Mouse (Mus musculus) left cerebral cortex, postnatal 36 days (tissue): ENCODE data around the gene Apol9b. TPM values are rescaled to one million over a fixed set of nuclear protein-coding genes. Genes with fewer than 3 reads are reported as not detected.
"Not testable (repeated sequence)": the region's sequence is repeated elsewhere in the genome, so short reads cannot be mapped to it uniquely, and the experiment has no call there.

Source experiments
- DNase-seq, 2 experiments: peaks; one replicate each; pipeline ENCODE4 v3.0.0; 2021 to 2022; ENCODE audit warnings: low spot score in 2 of 2, mixed read lengths in 1 of 2
- intact Hi-C: fragments of 180-260 bp; cut with DNase I; formaldehyde crosslinking; loops from one replicate; pipeline ENCODE4 v1.15.1; 2025
- total RNA-seq, 2 experiments: library from RNA; stranded (reverse); gene quantifications; 2 replicates each; pipeline ENCODE4 v1.2.3; 2021

The Apol9b gene
- total RNA-seq: under 1 TPM in 1 of 2 experiments, not detected in 1; 0.27 TPM

DNA sequence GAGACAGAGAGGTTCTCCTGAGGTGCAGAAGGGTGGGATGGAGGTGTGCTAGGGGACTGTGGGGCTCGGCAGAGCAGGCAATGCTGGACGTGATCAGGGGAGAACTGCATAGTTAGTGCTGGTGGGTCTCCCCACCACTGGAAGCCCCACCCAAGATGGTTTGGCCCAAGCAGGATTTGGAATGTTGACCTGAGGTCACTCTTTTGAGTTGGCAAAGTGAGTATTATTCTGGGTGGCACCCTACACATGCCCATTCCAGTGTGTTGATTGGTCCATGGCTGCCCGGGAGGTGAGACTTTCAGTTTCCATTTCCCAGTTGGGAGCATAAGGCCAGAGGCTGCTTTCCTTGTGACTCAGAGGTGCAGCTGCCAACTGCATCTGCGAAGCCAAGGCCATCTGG, at the start of gene Apol9b:
Apol9b (plus strand) TSS at position 301 of the 400 bp plus-strand sequence.
- DNase-seq, intact Hi-C loops: not testable (repeated sequence)

DNA sequence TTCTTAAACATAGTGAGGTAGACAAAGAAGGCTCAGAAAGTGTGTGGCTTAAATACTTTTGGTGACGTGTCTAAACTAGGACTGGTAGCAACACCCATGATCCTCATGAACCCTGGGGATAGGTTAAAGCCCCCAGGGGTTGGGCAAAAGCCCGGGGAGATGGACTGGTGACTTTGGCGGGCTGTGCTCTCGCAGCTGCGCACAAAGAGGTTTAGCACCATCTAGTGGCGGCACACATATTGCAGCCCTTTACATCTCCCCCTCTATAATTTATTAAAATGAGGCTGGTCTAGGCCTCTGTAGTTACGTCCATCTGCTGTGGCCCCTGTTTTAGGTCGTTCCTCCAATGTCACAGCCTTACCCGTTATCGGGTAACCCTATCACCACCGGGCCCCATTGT, 44.9 kb upstream of the Apol9b start:
- intact Hi-C loops: not testable (repeated sequence)
- peak in 1 of 2 experiments; percentile 14 for DNase-seq

DNA sequence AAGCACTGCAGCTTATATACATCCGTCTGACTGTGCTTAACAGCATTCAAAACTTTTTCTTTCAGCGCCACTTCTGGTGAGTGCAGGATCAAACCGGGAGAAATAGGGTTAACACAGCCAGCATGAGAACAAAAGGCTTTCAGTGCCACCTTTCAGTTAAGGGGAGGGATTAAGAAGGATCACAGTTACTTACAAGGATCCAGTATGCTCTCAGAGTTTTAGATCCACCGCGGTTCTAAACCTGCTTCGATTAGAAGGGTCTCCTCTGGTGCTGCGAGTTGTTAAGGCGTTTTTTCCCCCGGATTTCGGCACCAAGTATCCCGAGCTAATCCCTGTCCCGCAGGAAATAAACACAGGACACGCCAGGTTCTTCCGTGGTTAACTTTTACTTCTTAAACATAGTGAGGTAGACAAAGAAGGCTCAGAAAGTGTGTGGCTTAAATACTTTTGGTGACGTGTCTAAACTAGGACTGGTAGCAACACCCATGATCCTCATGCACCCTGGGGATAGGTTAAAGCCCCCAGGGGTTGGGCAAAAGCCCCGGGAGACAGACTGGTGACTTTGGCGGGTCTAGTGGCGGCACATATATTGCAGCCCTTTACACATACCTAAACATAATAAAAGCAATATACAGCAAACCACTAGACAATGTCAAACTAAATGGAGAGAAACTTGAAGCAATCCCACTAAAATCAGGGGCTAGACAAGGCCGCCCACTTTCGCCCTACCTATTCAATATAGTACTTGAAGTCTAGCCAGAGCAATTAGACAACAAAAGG, 37.1 kb upstream of the Apol9b start:
- intact Hi-C loops, DNase-seq: not testable (repeated sequence)

DNA sequence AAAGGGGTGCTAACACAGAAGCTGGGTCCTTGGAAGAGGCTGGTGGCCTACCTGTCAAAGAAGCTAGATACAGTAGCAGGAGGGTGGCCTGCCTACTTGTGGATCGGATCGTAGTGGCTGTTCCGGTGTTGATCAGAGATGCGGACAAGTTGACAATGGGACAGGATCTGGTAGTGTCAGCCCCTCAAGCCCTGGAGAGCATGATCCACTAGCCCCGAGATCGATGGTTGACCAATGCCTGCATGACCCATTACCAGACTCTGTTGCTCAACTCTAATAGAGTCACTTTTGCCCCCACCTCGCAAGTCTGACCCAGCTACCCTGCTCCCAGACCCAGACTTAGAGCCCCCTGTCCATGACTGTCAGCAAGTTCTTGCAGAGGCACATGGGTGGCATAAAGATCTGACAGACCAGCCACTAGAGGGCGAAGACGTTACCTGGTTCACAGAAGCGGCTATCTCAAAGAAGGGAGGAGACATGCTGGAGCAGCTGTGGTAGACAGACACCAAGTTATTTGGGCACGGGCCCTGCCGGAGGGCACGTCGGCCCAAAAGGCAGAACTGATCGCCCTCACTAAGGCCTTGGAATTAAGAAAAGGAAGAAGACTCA, 34.0 kb upstream of the Apol9b start:
- intact Hi-C loops, DNase-seq: not testable (repeated sequence)

DNA sequence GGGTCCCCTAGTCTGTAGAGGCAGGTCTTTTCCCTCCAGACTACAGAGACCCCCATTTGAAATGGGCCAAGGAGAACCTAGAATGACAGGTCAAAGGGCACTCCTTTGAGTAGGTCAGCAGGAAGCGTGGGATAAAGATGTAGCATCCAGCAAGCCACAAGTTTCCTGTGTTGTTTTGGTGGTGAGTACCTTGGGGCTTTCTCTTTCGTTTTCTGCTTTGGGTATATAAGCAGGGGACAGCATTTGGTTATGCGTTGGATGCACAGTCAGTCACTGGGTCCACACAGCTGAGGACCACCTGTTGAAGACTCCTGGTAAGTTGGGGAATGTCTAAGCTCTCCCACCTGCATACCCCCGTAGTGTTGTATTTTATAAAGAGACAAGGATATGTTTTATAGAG, 30.2 kb upstream of the Apol9b start, which contains the start of gene Apol7e:
Apol7e (plus strand) TSS at position 202 of the 400 bp plus-strand sequence.
- intact Hi-C loops, DNase-seq: not testable (repeated sequence)

DNA sequence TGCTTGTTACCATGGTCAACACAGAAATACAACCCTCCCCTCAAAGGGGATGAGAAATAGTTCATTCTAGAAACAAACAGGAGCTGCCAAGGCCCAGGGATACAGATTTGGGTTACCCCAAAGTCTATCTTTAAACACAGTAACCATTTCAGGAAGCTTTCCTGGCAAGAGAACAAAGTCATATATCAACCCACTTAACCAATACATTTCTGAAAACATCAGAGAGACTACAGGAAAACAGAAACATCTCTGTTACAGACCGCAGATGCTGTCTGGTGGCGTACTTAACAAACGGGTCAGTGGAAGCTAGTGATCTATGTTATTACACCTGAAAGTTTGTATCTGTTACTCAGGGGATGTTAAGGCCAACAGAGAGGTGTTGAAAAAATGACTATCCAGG, 23.5 kb upstream of the Apol9b start:
- DNase-seq, intact Hi-C loops: not testable (repeated sequence)

DNA sequence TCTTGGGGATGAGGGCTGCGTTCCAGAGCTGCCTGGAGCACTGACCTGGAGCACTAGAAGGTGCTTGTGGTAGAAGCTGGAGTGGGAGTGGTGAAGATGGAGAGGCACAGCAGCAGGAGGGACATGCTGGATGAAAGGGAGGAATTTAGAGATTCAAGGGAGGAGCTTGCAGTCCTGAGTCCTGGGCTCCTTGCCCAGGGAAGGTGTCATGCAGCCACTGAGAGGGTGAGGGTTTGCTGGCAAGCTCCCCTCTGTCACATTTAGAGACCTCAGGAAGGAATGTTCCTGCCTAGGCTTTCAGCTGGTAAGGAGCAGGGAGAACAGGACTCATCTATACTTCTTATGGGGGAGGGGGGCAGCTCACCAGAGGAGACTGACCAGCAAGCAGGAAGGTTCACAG, 19.9 kb upstream of the Apol9b start:
- DNase-seq, intact Hi-C loops: not testable (repeated sequence)

DNA sequence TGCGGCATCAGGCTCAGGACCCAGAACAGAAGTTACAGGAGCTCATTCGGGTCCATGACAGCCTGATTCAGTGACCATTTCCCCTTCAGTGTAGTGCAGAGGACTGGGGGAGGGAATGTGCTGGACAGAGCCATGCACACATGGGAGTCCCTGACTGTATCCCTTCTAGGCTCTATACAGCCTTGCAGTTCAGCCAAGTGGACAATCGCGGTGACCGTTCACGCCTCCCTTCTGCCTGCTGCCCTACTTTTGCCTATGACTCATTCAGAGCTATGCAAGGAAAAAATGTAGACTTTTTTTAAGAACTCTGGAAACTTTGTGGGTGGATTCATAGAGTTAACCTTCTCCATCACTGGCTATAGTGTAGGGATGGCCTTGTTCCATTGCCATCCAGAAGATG, 10.6 kb upstream of the Apol9b start:
- not testable (repeated sequence) for DNase-seq
- intact Hi-C loops: loop anchor here (10.0 kb wide), 1 partner anchor 293 kb away; no protein-coding TSS in a partner anchor

DNA sequence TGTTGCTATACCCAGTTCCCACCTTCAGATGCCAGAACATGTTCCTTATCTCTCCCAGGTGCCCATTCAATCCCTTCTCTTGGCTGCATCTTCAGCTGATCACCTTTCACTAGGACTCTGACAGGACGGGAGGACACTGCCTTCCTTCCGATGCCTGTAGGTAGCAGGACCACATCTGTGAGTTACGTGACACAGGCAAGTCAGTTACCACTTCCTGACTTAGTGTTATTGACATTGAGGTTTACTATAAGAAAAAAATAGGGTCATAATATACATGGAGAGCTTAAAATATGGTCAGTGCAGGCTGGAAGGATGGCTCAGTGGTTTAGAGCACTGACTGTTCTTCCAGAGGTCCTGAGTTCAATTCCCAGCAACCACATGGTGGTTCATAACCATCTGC, 7.3 kb upstream of the Apol9b start:
- DNase-seq, intact Hi-C loops: not testable (repeated sequence)

DNA sequence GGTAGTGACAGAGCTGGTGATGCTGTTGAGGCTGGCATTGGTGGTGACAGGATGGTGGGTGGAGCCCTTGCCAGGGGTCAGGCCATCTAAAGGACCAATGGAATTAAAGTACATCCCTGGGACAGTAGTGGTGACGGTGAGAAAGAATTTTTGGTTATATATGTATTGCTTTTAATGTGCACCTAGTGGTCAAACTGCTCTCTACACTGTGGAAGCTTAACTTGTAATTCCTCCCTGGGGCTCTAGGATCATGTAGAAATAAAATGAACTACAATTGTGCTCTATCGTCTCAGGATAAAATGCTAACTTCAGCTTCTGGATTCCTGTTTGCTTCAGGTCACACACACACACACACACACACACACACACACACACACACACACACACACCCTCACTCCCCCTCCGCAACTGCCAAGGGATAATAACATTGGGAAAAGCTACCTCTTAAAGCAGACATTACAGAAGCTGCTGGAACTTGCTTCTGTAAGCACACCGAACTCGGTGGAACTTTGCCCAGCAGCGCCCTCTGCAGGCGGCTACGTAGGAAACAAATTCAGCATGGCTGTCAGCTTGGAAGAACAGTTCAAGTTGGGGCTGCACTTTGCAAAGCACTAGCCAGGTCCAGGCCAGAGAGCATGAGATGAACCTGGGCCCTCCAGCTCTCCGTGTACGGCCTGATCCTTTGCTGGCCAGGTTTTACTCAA, 4.5 kb upstream of the Apol9b start:
- DNase-seq, intact Hi-C loops: not testable (repeated sequence)

DNA sequence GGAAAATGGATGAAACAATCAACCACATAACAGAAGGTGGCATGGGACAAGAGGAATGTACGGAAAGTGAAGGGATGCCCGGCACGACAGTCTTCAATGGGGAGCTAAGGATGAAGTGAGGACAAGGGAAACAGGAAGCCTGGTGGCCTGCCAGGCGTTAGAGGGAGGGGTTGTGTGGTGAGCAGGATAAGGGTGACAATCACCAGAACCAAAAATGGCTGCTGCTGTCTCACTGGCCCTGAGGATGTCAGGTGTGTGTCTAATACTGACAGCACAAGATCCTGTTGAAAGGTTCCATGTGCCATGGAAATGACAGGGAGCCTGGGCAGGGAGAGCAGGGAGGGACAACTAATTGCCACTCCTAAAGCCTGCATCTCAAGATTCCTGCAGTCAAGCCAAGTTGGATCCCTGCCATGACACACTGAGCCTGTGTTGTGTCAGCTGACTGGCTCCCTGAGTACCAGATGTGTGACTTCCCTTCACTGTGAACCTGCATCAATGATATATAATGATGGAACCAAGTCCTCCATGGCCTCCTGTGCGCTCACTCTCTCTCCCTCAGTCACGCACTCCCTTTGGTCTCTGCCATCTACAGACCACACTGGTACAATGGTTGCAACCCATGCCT, 3.3 kb upstream of the Apol9b start:
- DNase-seq, intact Hi-C loops: not testable (repeated sequence)

DNA sequence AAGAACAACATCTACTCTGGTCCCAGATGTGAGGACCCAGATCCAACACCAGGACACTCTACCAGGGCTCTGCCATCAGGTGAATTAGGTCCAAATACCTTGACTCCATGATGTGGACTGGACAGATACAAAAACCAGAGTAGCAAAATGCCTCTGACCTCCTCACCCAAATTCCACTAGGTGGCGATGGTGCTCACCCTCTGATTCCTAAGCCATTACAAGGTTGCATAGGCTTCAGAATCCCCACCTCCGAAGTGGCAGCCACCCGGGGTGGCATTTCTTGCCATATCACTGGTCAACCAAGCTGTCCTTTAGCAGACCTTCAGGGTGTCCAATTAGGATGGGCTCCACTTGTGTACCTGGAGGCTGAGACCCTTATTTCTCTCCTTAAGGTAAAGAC, 1.7 kb upstream of the Apol9b start:
- DNase-seq: not testable (repeated sequence)

DNA sequence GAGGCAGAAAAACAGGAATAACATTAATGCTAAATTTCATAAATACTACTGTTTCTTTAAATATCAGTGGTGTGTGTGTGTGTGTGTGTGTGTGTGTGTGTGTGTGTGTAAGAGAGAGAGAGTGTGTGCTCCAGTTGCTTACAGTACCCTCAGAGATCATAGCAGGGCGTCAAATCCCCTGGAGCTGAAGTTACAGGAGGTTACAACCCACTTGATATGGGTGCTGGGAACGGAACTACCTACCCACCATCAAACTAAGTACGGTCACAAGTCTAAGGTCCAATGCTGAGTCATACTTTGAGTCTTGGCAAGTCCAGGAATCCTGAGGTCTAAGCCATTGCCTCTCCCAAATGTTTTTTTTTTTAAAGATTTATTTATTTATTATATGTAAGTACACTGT, 1.1 kb upstream of the Apol9b start:
- DNase-seq, intact Hi-C loops: not testable (repeated sequence)

More for the DNA sequence above, 1.7 kb upstream of the Apol9b start:
- intact Hi-C loops: not testable (repeated sequence)

DNA sequence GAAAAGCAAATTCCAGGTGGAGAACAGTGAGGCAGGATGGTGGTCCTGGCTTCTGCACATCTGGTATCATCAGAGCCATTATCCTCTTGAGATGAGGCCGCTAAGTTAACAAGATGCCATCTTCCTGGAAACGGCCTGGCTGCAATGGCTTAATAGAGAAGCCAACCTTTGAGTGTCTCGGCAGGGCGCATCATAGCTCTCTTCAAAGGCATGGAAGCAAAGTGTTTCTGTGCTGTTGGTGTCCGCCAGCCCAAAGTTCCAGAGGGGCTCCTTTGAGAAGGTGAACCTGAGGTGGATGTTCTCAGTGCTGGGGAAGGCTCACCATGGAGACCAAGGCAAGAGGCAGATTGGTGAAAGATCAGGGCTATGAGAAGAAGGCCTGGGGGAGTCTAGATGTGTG, 2.8 kb downstream of the Apol9b start:
- intact Hi-C loops: loop anchor here (5.0 kb wide), 1 partner anchor 324 kb away; no protein-coding TSS in a partner anchor
- DNase-seq: no peak

DNA sequence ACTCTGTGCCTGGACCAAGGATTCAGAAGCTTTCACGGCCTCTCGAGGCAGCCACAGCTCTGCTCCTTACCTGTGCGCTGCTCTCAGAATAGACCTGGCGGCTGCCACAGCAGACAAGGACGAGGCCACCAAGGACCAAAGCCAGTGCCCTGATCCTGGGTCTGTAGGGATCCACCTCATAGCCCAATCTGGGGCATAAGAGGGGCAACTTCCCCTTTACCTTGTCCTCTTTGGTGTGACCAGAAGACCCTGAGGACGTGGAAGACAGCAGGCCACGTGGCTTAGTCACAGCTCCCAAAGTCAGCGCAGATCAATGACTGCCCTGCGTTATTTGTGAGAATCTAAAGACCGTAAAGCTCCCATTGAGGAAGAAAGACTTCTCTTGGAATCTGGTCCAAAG, 4.0 kb downstream of the Apol9b start:
- DNase-seq: not testable (repeated sequence)
- intact Hi-C loops: loop anchor here (5.0 kb wide), 1 partner anchor 326 kb away; no protein-coding TSS in a partner anchor

DNA sequence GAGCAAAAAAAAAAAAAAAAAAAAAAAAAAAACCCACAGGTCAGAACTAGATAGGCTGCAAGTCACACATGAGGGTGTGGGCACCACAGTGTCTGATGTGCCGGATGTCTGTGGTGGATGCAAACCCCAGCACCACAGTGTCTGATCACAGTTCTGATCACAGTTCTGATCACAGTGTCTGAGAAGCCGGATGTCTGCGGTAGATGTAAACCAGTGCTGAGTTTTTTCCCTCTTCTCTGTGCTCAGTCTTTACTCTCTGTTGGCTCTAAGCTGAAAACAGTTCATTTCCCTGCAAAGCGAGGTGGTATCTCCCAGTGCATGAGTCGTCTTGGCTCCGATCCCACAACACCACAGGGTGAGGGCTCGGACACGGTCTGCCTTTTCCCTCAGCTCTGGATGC, 4.5 kb downstream of the Apol9b start:
- intact Hi-C loops: loop anchor here (5.0 kb wide), 1 partner anchor 326 kb away; no protein-coding TSS in a partner anchor
- not testable (repeated sequence) for DNase-seq

DNA sequence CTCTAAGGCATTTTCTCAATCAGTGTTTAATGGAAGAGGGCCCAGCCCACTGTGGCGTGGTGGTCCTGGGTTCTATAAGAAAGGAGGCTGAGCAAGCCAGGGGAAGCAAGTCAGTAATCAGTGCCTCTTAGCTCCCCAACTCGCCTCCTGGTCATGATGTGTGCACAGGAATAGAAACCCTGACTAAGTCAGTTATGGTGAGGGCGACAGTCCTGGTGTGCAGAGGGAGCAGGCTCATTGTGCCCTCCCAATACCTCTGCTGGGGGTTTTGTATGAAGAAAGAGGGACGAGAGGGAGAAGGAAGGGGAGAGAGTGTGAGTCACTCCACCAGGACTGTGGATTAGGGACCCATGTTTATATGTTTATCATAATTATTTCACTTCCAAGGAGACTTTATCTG, 5.1 kb downstream of the Apol9b start:
- intact Hi-C loops: loop anchor here (5.0 kb wide), 1 partner anchor 327 kb away; no protein-coding TSS in a partner anchor

DNA sequence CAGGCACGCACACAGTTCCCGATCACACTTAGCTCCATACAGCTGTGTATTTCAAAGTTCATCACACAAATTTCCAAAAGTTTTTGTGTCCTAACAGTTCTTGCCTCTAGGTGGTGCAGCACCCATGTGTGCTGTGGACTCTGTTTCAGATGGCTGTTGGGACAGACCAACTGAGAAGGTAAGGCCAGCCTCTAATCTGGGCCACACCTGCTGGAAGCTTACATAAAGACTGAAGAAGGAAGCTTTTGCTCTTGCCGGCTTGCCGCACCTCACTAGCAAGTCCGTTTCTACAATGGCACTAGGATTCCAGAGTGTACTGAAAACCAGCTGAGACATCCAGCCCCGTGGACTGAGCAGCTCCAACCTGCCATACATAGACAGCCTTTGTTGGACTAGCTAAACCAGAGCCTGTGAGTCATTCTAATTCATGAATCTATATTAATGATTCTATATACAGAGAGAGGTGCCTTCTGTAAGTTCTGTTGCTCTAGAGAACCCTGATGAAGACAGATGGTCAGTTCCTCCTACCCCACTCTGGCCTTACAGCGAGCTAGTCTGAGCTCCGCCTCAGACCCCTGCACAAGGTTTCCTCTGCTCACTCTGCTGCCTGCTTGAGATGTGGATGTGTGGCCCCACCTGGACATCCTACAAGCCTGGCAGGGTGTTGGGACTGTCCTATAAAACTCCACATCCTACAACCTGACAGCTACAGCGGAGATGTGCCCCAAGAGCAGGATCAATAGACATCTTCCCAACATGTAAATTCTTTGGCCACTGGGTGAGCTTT, 11.9 kb downstream of the Apol9b start:
- no peak for DNase-seq
- intact Hi-C loops: no loop called here

More for the DNA sequence above, 5.1 kb downstream of the Apol9b start:
- not testable (repeated sequence) for DNase-seq

DNA sequence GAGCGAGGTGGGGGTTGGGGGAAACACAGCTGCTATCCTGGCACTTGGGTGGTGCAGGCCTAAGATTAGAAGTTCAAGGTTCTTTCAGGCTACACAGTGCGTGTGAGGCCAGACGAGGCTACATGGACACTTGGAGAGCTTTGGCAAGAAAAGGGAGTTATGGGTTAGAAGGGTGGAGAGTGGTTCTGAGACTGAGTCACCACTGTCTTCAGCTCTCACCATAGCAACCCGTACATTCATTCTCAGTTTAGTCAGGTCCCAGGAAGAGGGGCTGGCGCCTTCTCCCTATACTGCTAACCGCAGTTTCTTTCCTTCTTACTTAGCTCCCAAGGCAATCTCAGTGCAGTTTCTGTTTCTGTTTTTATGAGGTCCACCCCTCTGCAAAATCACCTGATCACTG, 12.7 kb downstream of the Apol9b start:
- intact Hi-C loops, DNase-seq: not testable (repeated sequence)
